Mouse (Mus musculus) common myeloid progenitor, adult 5-6 weeks (primary cell): ENCODE measurements around the gene Morn4. TPM values are rescaled to one million over a fixed set of nuclear protein-coding genes. Genes with fewer than 3 reads are reported as not detected.
"Not testable (repeated sequence)": the region's sequence is repeated elsewhere in the genome, so short reads cannot be mapped to it uniquely, and the experiment has no call there.

Experiments used
- ATAC-seq: replicated peaks from 2 replicates; pipeline ENCODE4 v1.8.0; 2016; ENCODE audit warnings: low read depth, mild to moderate bottlenecking, moderate TSS enrichment, inconsistent platforms; ENCODE audit not compliant: poor library complexity, severe bottlenecking
- total RNA-seq: library from RNA; stranded (forward); fragments of 200-1000, 187-1606 nt; gene quantifications from 2 replicates; pipeline ENCODE4 v1.2.3, GENCODE M21; 2017

The Morn4 gene
- total RNA-seq, 1 experiment from 2014 or later, result 1.7 TPM

DNA sequence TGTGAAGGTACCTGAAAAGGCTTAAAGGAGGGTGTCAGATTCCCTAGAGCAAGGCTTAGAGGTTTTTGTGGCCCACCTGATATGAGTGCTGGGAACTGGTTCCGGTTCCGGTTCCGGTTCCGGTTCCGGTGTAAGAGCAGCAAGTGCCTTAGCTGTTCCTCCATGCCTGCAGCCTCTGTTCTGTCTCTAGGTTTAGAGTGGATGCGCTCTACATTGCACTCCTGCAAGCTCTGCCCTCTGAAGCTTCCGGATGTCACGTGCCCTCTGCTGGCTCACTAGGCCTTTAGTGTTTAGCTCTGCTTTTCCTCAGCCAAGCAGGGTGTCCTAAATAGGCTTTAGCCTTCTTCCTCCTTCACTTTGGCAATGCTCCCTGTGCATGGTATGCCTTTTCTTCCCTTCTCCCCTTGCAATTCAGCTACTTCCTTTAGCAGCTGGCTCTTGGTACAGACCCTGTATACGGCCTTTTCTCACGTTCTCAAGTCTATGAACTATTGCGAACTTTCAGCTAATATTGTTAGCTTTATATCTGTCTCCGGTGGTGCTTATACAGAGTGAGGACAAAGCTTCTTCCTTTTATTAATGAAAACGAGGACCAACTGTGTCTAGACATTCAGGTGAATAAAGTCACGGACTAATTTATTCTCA lies 3.1 kb upstream of the Morn4 start:
- ATAC-seq, result peak; percentile 52

DNA sequence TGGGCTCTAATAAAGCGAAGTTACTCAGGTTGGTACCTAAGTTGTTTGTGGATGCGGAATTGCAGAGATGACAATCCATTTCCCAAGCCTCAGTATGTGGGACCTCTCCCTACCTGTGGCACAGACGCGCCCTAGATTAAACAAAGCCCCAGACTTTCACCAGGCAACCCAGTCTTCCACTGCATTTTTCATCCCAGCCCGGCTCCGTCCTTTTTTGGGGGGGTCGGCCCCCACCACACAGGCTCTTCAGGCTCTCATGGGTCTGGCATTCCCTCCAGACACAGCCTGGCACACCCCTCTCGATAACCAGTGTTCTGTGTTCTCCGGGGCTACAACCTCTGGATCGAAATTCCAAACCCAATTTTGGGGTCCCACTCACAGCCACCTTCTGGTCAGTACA lies 467 bp downstream of the Morn4 start:
- ATAC-seq, result no peak

DNA sequence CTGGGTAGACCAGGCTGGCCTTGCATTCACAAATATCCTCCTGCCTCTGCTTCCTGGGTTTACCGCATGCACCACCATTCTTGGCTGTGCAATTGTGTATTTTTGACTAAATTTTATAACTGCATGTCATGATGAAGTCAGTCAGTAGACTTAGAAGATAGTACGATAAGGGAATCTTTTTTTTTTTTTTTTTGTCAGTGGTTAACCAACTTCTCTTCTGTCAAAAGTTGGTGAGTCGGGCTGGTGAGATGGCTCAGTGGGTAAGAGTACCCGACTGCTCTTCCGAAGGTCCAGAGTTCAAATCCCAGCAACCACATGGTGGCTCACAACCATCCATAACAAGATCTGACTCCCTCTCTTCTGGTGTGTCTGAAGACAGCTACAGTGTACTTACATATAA lies 4.5 kb downstream of the Morn4 start:
- ATAC-seq, result not testable (repeated sequence)

DNA sequence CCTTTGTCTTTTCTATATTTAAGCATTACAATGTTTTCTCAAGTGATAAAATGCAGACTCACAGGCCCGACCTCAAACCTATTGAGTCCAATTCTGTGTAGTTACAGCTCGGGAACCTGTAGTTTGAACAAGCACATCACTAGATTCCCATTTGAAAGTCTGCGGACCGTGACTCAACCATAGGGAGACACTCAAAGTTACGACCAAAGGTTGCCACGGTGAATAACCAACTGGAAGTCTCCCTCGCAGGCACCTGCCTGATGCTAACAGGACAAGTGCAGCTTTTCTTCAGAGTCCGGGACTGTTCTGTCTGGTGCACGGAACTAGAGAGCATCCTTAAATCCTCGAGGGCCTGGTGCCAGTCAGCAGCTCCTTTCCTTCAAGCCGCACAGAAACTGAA lies 5.7 kb downstream of the Morn4 start:
- ATAC-seq, result no peak

DNA sequence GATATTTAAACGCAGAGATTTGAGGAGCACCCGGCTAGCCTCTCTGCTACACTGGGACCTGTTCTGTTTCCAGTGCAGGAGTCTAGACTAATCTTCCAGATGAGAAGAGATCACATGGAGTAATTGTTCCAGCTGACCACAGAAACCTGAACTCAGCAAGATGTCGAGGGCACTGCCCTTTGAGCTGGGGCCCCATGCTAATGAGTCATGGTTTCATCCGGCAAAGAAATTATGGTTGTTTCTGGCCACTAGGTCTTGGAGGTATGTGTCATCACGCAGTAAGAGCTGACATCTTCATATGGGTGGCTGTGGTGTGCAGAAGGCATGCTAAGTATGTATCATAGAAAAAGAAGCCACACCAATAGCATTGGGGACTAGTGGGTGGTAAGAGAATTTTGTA lies 6.2 kb downstream of the Morn4 start:
- ATAC-seq, result no peak

DNA sequence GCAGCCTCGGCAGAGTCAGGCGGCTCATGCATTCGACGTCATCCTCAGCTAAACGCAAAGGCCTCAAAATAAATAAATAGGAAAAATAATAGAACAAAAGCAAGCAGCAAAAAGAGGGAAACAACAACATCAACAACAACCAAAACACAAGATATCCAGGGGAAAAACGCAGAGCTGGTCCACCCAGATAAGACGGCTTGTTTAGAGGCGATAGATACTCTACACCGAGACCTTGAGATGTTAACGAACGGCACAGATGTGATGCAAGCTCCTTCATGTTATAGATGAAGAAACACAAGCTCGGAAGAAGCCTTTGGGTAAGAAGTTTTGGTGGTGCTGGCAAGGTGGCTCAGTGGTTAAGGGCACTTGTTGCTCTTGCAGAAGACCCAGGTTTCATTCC lies 7.2 kb downstream of the Morn4 start:
- ATAC-seq, result no peak

DNA sequence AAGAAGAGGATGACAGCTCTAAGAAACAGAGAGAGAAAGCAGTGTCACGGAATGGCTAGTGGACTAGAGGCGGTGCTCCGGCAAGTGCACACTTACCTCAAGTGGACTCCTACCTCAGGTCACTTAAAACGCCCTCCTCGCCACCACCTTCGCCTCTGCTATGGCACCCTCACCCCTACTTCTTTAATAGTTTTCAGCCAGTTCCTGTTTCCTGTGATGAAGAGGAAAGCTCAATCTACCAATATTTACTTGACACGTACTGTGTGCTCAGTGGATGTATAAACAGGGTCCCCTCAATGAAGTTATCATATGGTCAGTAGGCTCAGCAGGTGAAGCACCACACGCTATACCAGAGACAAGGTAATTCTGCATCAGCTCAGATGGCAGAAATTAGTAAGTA lies 7.6 kb downstream of the Morn4 start:
- no peak for ATAC-seq

DNA sequence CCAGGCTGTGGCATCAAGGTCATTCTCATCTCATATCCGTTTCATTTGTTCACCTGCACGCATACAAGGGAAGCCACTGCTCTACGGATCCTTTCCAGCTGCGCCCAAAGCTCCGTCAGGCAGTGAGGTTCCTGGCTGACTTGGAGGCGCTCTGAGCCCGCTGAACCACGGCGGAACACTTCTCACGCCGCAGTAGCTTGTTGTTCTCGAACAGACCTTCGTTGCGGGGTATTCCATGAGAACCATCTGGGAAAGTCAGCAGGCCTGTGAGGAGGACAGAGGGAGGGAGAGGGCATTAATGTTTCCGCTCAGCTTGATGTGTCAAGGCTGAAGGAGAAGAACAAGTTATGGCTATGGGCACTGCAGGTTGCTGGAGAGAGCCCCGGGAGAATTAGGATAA lies 10.2 kb downstream of the Morn4 start:
- no peak for ATAC-seq

DNA sequence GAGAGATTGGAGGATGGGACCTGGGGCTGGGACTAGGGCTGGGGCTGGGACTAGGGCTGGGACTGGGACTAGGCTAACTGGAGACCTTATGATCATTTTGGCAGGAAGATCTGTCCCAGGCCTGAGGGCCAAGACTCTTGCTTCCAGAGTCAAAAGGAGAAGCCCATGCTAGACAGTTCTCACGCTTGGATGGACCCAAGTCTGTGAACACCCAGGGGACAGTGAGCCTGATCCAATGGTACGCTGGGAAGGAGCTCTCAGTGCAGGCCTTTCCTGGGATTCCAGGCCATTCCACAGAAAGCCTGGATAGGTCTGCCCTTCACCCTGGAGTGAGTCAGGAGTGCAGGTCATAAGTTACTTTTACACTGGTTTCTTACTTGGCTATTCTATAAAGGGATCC lies 11.1 kb downstream of the Morn4 start:
- no peak for ATAC-seq

DNA sequence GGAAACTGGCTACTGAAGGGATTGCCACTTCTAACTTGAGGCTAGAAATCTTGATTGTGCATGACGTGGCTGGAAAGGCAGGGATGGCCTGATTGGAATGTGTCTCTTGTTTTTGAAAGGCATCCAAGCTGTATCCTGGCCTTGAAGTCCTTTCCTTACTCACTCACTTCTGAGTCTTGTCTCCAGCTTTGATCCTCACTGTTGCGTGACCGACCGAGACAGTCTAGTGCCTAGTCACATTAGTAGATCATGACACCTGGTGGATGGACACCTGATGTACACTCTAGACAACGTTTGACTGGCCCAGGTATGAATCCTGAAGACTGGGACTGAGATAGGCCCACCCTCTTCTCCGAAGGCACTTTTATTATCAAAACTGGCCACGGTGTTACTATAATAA lies 13.4 kb downstream of the Morn4 start:
- ATAC-seq, result no peak

DNA sequence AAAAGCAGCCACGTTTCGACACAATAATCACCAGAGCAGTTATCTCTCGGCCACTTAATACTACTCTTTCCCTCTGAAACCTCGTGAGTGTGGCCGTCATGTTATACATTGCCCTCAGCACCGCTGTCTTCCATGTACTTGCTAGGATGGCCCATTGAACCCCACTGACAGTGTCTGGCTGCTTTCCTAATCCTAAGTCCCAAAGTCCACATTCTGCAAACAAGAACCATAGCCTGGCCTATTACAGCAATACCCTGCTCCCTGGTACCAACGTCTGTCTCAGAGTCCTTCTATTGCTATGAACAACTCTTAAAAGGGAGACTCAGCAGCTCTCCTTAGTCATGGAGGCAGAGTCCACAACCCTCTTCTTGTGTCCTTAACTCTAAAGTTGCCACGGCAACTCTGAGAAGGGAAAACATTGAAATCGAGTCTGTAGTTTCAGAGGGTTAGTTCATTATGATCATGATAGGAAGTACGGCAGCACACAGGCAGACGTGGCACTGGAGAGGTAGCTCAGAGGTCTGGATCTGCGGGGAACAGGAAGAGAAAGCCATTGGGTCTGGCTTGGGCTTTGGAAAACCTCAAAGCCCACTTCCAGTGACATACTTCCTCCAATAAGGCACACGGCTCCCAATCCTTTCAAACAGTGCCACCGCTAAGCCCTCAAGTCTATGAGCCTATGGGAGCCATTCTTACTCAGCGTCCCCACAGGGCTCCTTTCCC lies 14.1 kb downstream of the Morn4 start:
- 0 out of 2 replicates have a peak, but pooled peaks have one; percentile 15 for ATAC-seq

DNA sequence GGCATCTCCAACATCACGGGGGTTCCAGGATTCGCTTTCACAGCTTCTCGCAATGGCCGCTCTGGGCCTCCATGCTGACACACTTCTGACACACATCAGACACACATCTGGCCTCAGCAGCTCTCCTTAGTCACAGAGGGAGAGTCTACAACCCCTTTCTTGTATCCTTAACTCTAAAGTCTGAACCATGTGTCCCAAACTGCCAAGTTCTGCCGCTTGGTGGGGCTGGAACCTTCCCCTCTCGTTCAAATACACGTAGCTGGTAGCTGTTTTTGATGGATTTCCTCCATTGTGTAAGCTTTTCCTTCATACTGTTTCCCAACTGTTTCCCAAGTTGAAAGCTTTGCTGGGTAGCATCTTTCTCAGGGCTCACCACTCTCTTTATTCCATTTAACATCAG lies 14.9 kb downstream of the Morn4 start:
- ATAC-seq, result no peak

DNA sequence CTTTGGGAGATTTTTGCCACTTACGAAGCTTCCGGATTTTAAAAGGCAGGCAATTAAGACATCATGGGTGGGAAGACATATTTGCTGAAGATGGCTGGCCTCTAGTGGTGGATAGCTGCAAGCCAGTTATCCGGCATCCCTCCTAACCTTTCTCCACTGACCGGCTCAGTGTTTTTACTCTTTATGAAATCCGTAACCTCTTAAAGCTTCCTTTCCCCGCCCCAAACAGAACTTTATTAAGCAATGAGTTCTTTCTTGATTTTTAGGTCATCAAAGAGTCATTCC lies 17.0 kb downstream of the Morn4 start:
- ATAC-seq, result 0 out of 2 replicates have a peak, but pooled peaks have one; percentile 29

DNA sequence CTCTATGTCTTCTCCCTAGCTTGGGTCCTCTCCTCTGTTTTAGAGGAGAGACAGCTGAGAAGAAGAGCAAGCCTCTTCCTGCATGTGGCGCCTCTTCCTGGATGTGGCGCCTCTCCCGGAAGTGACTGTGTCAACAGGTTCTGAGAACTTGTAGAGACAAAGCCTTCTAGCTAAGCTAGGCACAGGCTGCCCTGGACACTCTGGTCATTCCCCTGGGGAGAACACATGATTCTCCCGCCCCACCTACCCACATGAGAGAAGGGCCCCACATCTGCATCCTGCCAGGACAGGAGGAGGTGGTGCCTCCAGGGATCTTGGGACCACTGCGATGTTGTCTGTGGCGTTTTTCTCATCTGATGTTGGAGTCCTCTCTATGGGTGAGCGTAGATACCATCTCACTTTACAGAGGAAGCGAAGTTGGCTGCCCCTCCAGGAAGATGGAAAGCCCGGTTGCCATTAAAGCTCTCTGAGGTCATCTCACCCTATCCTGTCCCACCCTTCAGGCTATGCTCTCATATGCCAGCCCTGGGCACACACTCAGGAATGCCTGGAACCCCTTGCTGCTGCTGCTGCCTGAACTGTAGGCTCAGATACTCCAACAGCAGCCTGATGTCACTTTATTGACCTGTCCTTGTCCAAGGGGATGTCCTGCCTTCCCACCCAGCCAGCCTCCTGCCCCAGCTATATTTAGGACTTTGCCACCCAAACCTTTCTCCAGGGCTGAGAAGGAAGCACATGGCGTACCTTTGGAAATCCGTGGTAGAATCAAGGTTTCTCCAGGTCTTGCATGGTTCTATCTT lies 17.5 kb downstream of the Morn4 start:
- no peak for ATAC-seq

DNA sequence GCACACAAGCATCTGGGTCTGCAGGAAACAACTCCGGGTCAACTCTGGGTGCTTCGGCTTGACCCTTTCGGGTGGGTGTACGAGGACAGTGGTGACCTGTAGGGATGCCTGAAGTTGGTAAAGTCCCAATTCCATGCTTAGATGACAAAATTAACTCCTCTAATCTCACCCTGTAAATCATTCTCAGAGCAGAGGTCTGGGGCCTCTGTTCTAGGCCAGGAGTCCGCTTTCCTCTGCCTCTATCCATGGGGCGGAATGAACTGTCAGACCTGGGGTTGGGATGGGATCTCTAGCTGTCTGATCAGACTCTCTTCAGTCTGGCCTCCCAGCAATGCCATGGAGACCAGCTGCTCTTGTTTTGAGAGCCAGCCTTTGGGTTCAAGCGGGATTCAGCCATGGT lies 24.7 kb downstream of the Morn4 start:
- ATAC-seq, result no peak

DNA sequence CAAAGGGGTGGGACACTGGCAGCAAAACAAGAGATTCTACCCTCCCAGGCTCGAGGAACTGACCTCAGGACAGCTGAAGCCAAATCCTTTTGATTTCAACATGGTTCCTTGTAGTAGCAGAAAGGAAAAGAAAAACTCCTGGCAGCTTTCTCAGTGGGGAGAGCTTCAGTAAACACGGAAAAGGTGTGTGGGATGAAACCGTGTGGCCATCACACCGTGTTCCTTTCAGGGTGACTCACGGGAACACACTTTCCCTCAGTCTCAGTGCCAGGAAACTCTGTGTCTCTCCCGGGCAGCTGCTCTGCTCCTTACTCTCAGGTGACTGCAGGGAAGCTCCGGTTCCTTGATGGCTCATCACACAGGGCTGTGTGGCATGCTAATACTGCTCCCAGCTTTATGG lies 27.7 kb downstream of the Morn4 start:
- ATAC-seq, result no peak

DNA sequence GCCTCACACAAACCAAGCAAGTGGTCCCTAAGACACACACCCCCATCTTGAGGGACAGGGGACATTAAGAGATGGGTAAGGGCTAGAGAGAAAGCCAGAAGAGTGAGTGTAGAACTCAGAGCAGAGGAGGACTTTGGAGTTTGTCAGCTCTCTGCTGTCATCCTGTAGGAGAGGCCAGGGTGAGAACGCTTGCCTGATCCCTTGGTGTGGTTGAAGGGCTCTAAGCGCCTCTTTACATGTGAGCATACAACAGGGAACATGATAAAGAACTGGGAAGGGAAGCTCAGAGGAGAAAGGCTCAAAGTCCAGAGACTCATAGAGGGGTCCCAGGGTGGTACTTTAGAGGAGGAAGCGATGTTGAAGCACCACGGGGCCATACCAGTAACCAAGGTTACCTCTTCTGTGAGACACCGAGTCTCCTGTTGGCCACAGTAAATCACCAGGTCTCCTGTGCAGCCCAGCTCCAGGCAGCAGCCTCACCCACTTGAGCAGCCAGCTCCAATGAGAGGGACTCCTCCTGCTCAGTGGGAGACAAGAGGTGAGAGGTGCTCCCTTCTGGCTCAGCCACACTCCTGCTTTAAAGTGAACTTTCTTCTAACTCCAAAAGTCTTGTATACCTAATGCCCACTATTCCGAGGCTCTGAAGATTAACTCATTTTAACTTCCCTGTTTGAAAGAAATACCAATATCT lies 29.3 kb downstream of the Morn4 start:
- no peak for ATAC-seq

DNA sequence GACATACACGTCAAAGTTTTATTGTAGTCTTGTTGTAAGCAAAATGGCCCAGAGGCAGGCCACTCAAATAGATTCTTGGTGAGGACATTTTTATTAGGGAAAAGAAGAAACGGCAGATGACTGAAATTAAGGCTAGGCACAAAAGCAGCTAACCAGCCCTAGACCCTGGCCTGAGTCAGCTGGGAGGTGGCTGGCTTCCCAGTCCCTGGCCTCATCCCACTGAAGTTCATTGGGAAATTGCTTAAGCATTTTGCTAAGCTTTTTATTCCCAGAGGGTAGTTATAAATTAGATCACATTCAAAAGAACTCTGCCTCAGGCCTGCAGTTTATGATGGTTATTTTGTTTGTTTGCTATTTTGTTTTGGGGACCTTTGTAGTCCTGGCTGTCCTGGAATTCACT lies 30.3 kb downstream of the Morn4 start:
- ATAC-seq, result no peak

DNA sequence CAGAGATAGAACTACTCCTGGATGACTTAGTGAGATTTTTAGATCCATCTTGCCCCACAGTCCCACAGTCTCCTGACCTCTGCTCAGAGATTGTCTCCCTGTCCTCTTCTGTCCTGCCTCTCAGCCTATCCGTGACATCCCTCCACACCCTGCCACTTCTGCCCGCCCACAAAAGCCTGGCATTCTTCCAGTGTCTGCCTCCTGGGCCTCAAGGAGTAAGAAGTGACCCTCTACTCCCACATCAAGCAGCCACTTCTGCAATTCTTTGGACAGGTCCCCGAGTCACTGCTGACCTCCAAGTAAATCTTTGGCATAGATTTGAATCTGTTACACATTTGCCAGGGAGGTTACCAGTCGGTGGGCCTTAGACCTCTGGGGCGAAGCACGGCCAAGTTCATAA lies 31.9 kb downstream of the Morn4 start:
- ATAC-seq, result 0 out of 2 replicates have a peak, but pooled peaks have one; percentile 36

DNA sequence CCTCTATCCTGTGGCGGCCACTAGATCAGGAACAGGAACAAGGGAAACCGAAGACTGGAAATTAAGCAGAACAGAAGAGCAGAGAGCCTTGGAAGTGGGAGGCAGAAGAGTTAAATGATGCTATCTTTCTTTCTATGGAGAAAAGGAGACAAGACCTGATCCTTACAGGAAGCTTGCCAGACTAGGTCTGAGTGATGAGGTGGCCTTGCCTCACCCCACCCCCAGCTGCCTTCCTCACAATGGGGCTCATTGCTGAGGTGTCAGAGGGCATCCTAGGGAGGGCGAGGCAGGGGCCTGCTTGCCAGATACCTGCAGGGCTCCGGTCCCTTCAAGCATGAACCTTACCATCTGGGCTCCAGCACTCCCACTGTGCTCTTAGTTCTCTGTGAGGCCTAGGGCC lies 34.2 kb downstream of the Morn4 start, which contains the start of gene 4933411K16Rik:
4933411K16Rik (plus strand) TSS at position 301 of the 400 bp plus-strand sequence.
- no peak for ATAC-seq

DNA sequence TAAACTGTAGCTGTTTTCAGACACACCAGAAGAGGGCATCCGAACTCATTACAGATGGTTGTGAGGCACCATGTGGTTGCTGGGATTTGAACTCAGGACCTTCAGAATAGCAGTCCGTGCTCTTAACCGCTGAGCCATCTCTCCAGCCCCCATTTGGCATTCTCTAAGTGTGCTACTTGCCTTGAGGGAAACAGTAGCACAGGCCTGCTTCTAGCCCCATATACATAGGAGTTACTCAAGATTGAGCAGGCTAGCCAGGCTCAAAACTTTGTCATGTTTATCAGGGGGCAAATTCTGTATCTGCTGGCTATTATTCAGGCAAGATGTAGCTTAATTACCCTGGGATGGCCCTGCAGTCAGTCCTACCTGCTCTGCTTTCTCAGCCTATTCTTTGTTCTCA lies 34.8 kb downstream of the Morn4 start:
- no peak for ATAC-seq
